Mouse (Mus musculus) mouse trophoblast stem cell (cell line): ENCODE data around the gene Slc25a48.

ENCODE experiments used
- in situ Hi-C, 2 experiments: fragments of 300-500 bp; cut with MseI, MboI; formaldehyde crosslinking; loops; 2 replicates in 1 of 2; 3 replicates in 1 of 2; pipeline ENCODE4 v1.15.1; 2025

Slc25a48 gene

DNA sequence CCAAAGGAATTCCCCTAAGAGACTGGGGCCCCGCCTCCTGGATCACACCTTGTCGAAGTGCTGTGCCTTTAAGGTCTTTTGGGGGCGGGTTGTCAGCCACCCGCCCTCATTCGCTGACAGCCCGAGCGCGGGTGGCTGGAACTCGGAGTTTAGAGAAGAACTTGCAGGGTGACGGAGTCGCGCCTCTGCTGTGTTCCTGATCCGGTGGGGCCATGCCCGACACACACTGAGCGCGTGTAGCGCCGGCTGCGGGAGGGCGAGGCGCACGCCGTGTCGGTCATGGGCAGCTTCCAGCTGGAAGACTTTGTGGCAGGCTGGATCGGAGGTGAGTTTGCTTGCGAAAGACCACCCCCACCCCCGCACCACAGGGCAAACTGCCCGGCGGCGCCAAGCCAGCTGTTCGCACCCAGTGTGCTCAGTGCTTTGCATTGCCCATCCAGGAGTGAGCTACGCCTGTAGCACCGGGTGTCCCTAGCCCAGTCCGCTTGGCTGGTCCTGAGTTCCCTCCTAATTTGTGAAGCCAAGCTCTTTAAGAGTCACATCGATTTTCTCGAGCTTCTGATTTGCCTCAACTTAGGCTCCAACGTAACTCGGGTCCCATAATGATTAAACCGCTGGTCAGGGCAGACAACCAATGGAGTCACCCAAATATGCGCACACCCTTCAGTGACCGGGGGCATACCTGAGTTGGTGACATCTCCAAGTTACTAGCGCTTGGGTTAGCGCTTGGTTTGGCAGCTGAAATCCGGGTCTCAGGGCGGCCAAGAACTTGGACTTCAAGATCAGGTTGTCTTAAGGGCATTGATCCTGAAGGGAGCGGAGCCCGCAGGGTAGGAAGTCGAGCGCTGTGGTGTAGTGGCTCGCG lies at the start of gene Slc25a48:
Gene Slc25a48, plus strand, starts transcription at position 145 of the 865 bp plus-strand sequence.
- in situ Hi-C loops = loop anchor here in 1 of 2 experiments (10.0 kb wide), 1 partner anchor 244 kb away; no protein-coding TSS in a partner anchor

DNA sequence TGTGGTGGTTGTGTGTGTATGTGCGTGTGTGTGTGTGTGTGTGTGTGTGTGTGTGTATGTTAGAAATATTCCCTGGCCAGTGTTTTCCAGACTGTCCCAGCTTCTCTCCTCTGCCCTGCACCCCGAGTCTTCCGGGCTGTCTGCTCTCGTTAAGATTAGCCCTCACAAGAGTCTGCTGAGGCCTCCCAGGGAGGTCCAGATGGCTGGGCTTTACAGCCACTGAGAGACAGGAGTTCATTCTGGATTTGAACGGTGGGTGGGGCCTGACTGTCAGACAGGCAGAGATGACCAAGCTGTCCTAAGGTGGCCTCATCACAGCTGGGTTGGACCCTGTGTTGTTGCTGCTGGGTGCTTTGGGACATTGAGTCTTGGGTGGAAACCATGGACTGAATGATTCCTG lies 40.6 kb upstream of the Slc25a48 start:
- in situ Hi-C loops = no loop called here

DNA sequence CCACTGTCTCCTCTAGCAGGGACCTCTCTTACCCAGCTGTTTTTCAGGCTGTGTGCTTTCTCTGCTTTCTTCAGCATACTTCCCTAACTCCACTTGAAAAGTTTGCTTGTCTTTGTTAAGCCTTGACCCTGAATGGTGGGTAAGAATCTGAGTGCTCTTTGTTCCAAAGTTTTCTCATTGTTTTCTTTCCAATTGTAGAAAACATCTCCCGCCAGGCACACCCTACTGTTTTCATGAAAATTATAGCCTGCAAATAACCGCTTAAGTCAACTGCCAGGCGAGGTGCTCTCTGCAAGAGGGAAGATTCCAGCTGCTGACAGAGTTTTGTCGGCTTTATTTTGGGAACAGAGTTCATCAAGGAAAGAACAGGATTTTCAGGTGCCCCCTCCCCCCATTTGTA lies 37.0 kb upstream of the Slc25a48 start:
- in situ Hi-C loops = no loop called here

DNA sequence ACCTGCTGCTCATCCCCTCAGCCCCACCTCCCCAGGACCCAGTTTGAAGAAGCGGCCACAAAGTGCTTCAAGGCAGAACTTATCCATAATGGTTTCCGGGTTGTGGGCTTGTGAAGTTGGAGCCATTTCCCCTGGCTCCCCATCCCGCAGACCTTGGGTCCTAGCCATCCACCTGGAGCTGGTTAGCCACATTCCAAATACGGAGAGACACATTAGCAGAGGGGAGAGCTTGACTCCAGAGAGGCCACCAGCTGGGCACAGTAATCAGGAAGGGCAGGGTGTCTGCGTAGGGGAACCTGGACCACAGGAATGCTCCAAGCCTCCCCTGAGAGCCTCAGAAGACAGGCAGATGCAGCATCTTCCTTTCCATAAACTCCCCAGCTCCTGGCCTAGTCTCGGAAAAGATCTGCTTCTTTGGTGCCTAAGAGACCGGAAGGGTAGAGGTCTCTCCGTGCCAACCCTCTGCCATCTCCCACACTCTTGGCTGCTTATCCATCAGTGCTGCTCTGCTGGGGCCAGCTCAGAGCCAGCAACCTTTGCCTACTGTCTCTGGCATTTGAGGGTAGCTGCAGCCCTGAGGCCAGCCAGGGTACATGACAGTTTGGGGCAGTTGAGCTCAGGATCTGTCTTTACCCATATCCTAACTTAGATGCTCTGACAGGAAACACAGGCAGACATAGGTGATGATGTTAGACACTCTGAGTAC lies 34.6 kb upstream of the Slc25a48 start:
- in situ Hi-C loops = no loop called here

- in situ Hi-C loops = no loop called here
These were observed 33.5 kb upstream of the Slc25a48 start for GRCm38 (mm10) chr13:56404511-56405140.

GRCm38 (mm10) chr13:56412286-56412873 lies 25.8 kb upstream of the Slc25a48 start:
- in situ Hi-C loops = no loop called here

- in situ Hi-C loops = no loop called here
These were observed 19.3 kb upstream of the Slc25a48 start for GRCm38 (mm10) chr13:56418685-56419483.

GRCm38 (mm10) chr13:56419538-56419937 lies 18.6 kb upstream of the Slc25a48 start:
- in situ Hi-C loops = no loop called here

GRCm38 (mm10) chr13:56422072-56422723 lies 16.0 kb upstream of the Slc25a48 start:
- in situ Hi-C loops = loop anchor here in 1 of 2 experiments (5.0 kb wide), 2 partner anchors 50 to 140 kb away; no protein-coding TSS in a partner anchor

- in situ Hi-C loops = no loop called here
These were observed 12.2 kb upstream of the Slc25a48 start for GRCm38 (mm10) chr13:56425931-56426330.

- in situ Hi-C loops = no loop called here
These were observed 11.8 kb upstream of the Slc25a48 start, which contains the start of gene Gm3045 for GRCm38 (mm10) chr13:56426365-56426764. Gm3045 (plus strand) TSS chr13:56426594.

DNA sequence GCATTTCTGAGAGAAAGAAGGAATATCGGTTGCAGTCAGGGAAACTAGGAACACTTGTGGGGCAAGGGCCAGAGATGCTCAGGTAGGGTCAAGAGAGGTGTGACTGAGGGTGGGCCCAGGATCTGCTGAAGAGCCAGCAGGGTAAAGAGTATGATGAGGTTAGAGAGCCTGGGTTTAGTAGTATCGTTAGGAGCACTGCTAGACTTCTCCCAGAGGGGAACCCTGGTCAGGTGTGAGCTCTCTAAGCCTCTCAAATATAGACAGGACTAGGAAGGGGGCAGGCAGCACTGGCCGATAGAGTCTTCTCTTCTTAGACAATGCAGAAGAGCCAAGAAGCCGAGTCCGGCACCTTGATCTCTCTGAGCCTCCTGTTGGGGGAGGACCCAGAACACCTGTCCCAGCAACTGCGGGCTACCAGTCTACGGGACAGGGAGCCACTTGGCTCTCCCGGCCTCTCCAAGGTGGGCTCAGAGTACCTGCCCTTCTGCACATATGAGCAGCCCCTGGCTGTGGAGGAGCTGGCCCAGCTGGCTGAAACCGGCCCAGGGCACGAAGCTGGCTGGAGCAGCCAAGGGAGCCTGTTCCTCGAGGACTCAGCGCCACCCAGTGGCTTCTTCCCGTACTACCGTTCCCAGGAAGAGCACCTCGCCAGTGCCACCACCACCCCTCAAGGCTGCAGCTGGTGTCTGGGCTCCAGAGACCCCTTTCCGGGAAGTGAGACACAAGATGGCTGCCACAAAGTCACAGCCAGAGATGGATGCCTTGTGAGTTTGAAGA lies 9.2 kb upstream of the Slc25a48 start:
- in situ Hi-C loops = no loop called here

GRCm38 (mm10) chr13:56432496-56432895 lies 5.7 kb upstream of the Slc25a48 start:
- in situ Hi-C loops = loop anchor here in 1 of 2 experiments (5.0 to 10.0 kb wide), 2 partner anchors 150 to 238 kb away; no protein-coding TSS in a partner anchor

GRCm38 (mm10) chr13:56433466-56433865 lies 4.7 kb upstream of the Slc25a48 start:
- in situ Hi-C loops = loop anchor here in 1 of 2 experiments (5.0 to 10.0 kb wide), 2 partner anchors 151 to 239 kb away; no protein-coding TSS in a partner anchor

GRCm38 (mm10) chr13:56434311-56434751 lies 3.8 kb upstream of the Slc25a48 start:
- in situ Hi-C loops = loop anchor here in 1 of 2 experiments (5.0 to 10.0 kb wide), 2 partner anchors 152 to 240 kb away; no protein-coding TSS in a partner anchor

DNA sequence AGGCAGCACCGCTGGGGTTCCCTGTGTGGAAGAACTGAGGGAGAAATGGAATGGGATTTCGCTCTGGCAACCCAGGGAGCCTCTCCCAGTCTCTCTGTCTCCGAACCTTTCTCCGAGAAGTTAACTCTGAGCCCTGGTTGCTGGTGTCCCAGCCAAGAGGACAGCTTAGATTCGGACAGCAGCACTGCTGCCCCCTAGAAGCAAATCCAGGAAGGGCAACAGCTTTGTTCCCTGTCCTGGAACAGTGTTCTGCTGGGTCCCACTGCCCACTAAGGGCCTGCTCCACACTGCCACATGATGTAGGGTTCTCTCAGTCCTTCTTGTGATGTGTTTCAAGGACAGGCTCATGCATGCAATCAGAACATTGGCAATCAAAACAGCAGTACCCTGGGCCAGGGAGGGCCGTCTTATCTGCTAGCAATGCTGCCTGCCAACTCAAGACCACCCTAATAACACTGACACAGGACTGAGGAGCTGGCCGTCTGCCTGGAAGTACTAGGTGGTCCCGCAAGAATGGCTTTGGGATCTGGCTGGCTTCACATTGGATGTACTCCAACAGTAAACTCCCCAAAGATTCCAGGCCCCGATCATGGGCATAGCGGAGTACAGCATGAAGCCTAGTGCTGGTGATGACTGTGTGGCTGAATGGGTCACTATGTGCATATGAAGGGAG lies 2.4 kb upstream of the Slc25a48 start:
- in situ Hi-C loops = loop anchor here in 1 of 2 experiments (10.0 kb wide), 1 partner anchor 241 kb away; no protein-coding TSS in a partner anchor

GRCm38 (mm10) chr13:56443411-56443810 lies 5.3 kb downstream of the Slc25a48 start:
- in situ Hi-C loops = no loop called here

- in situ Hi-C loops = no loop called here
These were observed 6.0 kb downstream of the Slc25a48 start for GRCm38 (mm10) chr13:56444112-56444511.
